Mouse (Mus musculus) myocyte (in vitro differentiated cells): ENCODE measurements around the gene Hcrt.

Source experiments
- MAX ChIP-seq: IDR thresholded peaks from one replicate; pipeline ENCODE4 v1.6.1; 2011; ENCODE audit warnings: low read depth, mild to moderate bottlenecking, control low read depth
- MYOG ChIP-seq, 3 experiments: IDR thresholded peaks; one replicate each; pipeline ENCODE4 v1.6.1; 2011; ENCODE audit warnings: control low read depth in 2 of 3, low read depth in 2 of 3, mild to moderate bottlenecking in 2 of 3; ENCODE audit not compliant: insufficient read length in 2 of 3, control insufficient read depth in 1 of 3, insufficient read depth in 1 of 3
- POLR2A ChIP-seq: IDR thresholded peaks from one replicate; pipeline ENCODE4 v1.6.1; 2011; ENCODE audit warnings: low read depth, mild to moderate bottlenecking, control low read depth, moderate library complexity; ENCODE audit not compliant: insufficient read length
- POLR2AphosphoS2 ChIP-seq: IDR thresholded peaks from one replicate; pipeline ENCODE4 v1.6.1; 2011; ENCODE audit warnings: low read depth, control low read depth; ENCODE audit not compliant: insufficient read length
- REST ChIP-seq: IDR thresholded peaks from one replicate; pipeline ENCODE4 v1.6.1; 2011; ENCODE audit warnings: mild to moderate bottlenecking, control low read depth, moderate library complexity; ENCODE audit not compliant: insufficient read depth, insufficient read length
- TCF12 ChIP-seq: IDR thresholded peaks from one replicate; pipeline ENCODE4 v1.6.1; 2011; ENCODE audit warnings: mild to moderate bottlenecking, control low read depth; ENCODE audit not compliant: poor library complexity, insufficient read depth, severe bottlenecking
- TCF3 ChIP-seq: IDR thresholded peaks from one replicate; pipeline ENCODE4 v1.6.1; 2011; ENCODE audit warnings: low read depth, control low read depth; ENCODE audit not compliant: insufficient read length
- USF1 ChIP-seq: IDR thresholded peaks from one replicate; pipeline ENCODE4 v1.6.1; 2011; ENCODE audit warnings: low read depth, mild to moderate bottlenecking, control low read depth, moderate library complexity

DNA sequence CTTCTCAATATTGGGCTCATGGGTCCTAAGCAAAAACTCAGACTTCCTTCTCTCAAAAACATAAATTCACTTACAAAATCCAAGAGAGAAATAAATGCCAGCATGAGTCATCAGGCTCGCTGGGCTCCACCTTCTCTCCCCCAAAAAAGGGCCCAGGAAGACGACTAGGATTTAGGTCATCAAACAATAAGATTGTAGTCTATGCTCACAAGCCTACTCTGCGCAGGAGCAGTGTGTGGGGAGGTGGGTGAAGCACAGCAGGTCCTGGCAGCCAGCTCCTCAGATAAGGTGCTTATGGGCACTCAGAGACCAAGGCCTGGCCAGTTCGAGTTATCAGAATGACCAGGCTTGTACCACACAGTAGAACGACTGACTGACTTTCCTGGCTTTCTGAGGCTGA, 42.4 kb downstream of the Hcrt start:
- no peak for TF ChIP-seq MYOG (IDR thresholded peaks at IDR 0.05; ENCODE audit: control insufficient read depth in 1 of 3, insufficient read depth in 1 of 3, insufficient read length in 2 of 3, low read depth in 2 of 3)
- no peak for TF ChIP-seq POLR2A
- no peak for TF ChIP-seq USF1
- no peak for TF ChIP-seq REST
- TF ChIP-seq MAX, result no peak
- no peak for TF ChIP-seq POLR2AphosphoS2
- TF ChIP-seq TCF12, result no peak
- TF ChIP-seq TCF3, result no peak
